Mouse (Mus musculus) ES-Bruce4 (cell line): ENCODE data around the gene Tnfsf13b. TPM values are rescaled to one million over a fixed set of nuclear protein-coding genes. Genes with fewer than 3 reads are reported as not detected.

Experiments used
- H3K27ac ChIP-seq: 2 replicates; pipeline ENCODE4 v1.5.1; 2012; ENCODE audit warnings: low read length, inconsistent platforms; ENCODE audit not compliant: insufficient read depth
- H3K27me3 ChIP-seq: 2 replicates; pipeline ENCODE4 v1.6.1; 2012; ENCODE audit warnings: mild to moderate bottlenecking, low read length, inconsistent platforms; ENCODE audit not compliant: control insufficient read depth, poor library complexity, insufficient read depth, severe bottlenecking
- H3K36me3 ChIP-seq: 2 replicates; pipeline ENCODE4 v1.6.1; 2012; ENCODE audit warnings: inconsistent platforms, mild to moderate bottlenecking, low read length, moderate library complexity; ENCODE audit not compliant: control insufficient read depth, poor library complexity, insufficient read depth, severe bottlenecking
- H3K4me1 ChIP-seq: one replicate; pipeline ENCODE4 v1.8.1; 2011; ENCODE audit warnings: low read length; ENCODE audit not compliant: control insufficient read depth, insufficient read depth
- H3K4me3 ChIP-seq: 2 replicates; pipeline ENCODE4 v1.5.1; 2011; ENCODE audit warnings: low read depth, mild to moderate bottlenecking, low read length
- H3K9ac ChIP-seq: 2 replicates; pipeline ENCODE4 v1.6.1; 2012; ENCODE audit warnings: low read depth, mild to moderate bottlenecking, inconsistent platforms; ENCODE audit not compliant: poor library complexity, severe bottlenecking
- H3K9me3 ChIP-seq: replicated peaks from 2 replicates; pipeline ENCODE4 v1.6.1; 2012; ENCODE audit warnings: mild to moderate bottlenecking, low read length, inconsistent platforms; ENCODE audit not compliant: control insufficient read depth, poor library complexity, insufficient read depth, severe bottlenecking
- CTCF ChIP-seq: IDR thresholded peaks from one replicate; pipeline ENCODE4 v1.8.1; 2011; ENCODE audit warnings: low read depth, low read length
- EP300 ChIP-seq: IDR thresholded peaks from 2 replicates; pipeline ENCODE4 v1.6.1; 2011; ENCODE audit warnings: low read depth, low read length; ENCODE audit not compliant: insufficient read depth
- POLR2A ChIP-seq: IDR thresholded peaks from one replicate; pipeline ENCODE4 v1.8.1; 2011; ENCODE audit warnings: low read length; ENCODE audit not compliant: insufficient read depth
- polyA plus RNA-seq: library from polyadenylated mRNA; stranded (reverse); fragments of >200 nt; gene quantifications from 2 replicates; pipeline ENCODE4 v1.2.4, GENCODE M21; 2011; ENCODE audit warnings: low read depth; ENCODE audit not compliant: missing spikeins, insufficient read depth, insufficient read length

Tnfsf13b gene
- polyA plus RNA-seq, 1 experiment: 0.37 TPM

DNA sequence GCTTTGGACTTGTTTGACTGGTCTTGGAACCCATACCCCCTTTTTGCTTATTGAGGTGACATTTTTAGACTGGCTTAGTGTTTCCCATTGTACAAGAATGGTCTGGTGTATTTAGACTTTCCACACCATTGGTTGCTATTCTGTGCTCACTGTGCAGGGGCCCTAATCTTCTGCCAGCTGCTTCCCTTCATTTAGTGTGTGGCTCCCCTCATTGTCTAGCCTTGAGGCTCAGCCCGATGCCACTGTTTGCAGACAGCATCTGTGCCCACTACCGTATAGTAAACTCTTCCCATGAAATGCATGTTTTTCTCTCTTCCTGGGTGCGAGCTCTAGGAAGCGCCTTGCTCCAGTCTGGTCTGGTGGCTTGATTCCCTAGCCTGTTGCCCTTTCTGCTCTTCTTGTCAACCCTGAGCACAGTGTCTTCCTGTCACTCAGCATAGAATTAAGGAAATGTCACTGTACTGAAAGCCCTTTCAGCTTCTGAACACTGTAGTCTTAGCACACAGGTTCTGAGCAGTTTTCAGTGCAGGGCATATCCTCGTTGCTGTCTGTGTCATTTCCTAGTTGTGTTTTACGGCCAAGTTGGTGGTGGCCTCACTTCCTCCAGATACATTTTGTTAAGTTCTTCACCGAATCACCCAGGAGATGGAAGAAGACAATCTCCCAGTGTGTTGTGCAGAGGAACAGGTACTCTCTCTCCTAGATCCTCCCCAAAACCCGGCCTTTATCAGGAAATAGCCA, 24.2 kb downstream of the Tnfsf13b start:
- Histone ChIP-seq H3K27me3 (no peaks in the 10 kb centered on the region), H3K9me3 (no peaks in the 10 kb centered on the region), H3K27ac (no peak overlapping the region), H3K9ac (no peak overlapping the region), H3K4me1 (no peaks in the 10 kb centered on the region), H3K4me3 (no peak overlapping the region), H3K36me3 (no peaks in the 10 kb centered on the region)
- TF ChIP-seq EP300: no peak
- no peak for TF ChIP-seq POLR2A
- no peak for TF ChIP-seq CTCF

DNA sequence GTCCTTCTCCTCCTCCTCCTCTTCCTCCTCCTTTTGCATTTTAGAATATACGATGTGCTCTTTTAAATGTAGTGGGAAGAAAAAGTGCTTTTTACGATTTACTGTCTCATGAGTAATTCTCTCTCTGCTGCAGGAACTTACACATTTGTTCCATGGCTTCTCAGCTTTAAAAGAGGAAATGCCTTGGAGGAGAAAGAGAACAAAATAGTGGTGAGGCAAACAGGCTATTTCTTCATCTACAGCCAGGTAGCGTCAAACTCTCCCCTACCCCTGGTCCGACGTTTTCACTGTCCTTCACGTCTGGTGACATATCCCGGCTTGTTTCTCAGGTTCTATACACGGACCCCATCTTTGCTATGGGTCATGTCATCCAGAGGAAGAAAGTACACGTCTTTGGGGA, 24.9 kb downstream of the Tnfsf13b start:
- H3K4me3 ChIP-seq: no peak overlapping the region
- TF ChIP-seq POLR2A (no peak), EP300 (no peak), CTCF (no peak)
- no peak overlapping the region for H3K9ac ChIP-seq
- no peak overlapping the region for H3K27ac ChIP-seq
- H3K4me1 ChIP-seq: no peaks in the 10 kb centered on the region
- H3K27me3 ChIP-seq: no peaks in the 10 kb centered on the region
- no peaks in the 10 kb centered on the region for H3K36me3 ChIP-seq
- no peaks in the 10 kb centered on the region for H3K9me3 ChIP-seq

DNA sequence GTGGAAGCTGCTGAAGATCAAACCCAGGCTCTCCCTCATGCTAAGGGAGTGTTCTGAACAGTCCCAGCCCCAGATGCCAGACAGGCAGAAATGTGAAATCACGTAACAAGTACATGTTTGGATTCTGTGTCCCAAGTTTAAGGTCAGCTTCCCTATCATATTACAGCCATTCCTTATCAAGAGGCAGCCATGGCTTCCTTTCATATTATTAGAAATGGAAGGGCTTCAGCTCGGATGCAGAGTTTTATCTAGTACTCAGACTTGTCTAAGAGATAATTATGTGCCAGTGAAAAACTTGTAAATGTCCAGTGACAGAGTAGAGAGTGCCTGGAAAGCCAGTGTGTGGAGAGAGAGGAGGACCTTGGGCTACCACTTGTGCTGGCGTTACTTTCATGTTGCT, 34.6 kb downstream of the Tnfsf13b start:
- H3K27ac ChIP-seq: no peak overlapping the region
- H3K27me3 ChIP-seq: no peaks in the 10 kb centered on the region
- no peak for TF ChIP-seq EP300
- no peak for TF ChIP-seq CTCF
- TF ChIP-seq POLR2A: no peak
- no peak overlapping the region for H3K4me3 ChIP-seq
- no peaks in the 10 kb centered on the region for H3K36me3 ChIP-seq
- no peaks in the 10 kb centered on the region for H3K4me1 ChIP-seq
- no peak overlapping the region for H3K9ac ChIP-seq
- no peaks in the 10 kb centered on the region for H3K9me3 ChIP-seq

DNA sequence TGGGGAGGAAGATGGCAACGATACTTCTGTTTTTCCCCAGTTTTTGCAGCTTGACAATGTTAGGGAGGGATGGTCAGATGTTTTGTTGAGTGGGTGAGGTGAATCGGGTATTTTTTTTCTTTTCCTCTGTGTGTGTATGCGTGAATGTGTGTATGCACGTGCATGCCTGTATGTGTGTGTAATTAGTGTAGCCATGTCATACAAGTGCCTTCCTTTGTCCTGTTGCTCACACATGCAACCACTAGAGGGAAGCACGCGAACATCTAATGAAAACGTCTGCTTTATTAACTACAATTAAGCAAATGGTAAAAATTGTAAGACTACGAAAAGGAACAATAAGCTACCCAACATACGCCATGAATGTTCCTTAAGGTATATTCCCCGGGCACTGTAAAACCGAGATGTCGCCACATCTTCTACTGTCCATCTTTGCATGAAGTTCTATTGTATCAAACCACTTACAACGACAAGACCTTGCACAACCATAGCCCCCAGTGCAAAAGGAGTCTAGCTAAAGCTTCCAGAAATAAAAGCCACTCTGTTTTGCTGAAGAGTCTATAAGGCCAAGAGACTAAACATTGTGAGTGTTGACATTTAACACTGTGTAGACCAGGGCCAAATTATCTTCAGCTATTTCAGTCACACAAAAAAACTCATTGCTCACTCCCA, 37.7 kb downstream of the Tnfsf13b start:
- Histone ChIP-seq H3K27ac (no peak overlapping the region), H3K9me3 (no peaks in the 10 kb centered on the region), H3K4me1 (no peaks in the 10 kb centered on the region), H3K9ac (no peak overlapping the region), H3K36me3 (no peaks in the 10 kb centered on the region), H3K4me3 (no peak overlapping the region), H3K27me3 (no peaks in the 10 kb centered on the region)
- TF ChIP-seq CTCF (no peak), EP300 (no peak), POLR2A (no peak)

DNA sequence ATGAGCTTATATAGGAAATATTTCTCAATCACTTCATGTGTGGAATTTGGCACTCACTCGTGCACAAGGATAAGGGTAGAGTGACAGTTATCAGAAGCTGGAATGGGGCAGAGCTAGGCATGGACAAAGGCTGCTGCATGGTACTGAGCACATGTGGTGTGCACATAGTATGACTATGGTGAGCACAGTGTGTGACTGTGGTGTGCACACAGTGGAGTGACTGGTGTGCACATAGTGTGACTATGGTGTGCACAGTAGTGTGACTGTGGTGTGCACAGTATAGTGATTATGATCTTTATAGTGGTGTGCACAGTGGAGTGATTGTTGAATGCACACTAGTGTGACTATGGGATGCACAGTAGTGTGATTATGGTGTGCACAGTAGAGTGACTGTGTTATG, 39.5 kb downstream of the Tnfsf13b start:
- H3K27me3 ChIP-seq: no peaks in the 10 kb centered on the region
- no peak overlapping the region for H3K9ac ChIP-seq
- no peak overlapping the region for H3K4me3 ChIP-seq
- no peaks in the 10 kb centered on the region for H3K9me3 ChIP-seq
- H3K27ac ChIP-seq: no peak overlapping the region
- no peaks in the 10 kb centered on the region for H3K36me3 ChIP-seq
- no peaks in the 10 kb centered on the region for H3K4me1 ChIP-seq
- TF ChIP-seq EP300: no peak
- TF ChIP-seq CTCF: no peak
- TF ChIP-seq POLR2A: no peak

DNA sequence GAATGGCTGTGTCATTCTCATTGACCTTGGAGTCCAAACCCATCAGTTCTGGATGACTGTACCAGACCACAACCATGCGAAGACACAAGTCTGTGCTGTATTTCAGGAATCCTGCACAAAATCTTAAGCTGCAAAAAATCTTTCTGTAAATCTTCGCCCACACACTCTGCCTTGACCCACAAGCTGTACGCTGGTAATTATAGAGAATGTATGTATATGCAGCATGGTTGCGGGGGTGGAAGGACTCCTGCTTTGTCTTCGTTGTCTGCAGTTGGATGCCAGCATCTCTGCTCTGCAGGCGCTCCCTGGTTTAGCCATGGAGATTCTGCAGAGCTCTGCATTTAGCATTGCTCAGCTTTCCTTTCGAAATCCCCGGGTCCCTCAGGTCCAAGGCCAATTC, 42.9 kb downstream of the Tnfsf13b start:
- Histone ChIP-seq H3K27ac (no peak overlapping the region), H3K4me3 (no peak overlapping the region), H3K27me3 (no peaks in the 10 kb centered on the region), H3K9me3 (no peaks in the 10 kb centered on the region), H3K36me3 (no peaks in the 10 kb centered on the region), H3K4me1 (no peaks in the 10 kb centered on the region), H3K9ac (no peak overlapping the region)
- TF ChIP-seq POLR2A (no peak), EP300 (no peak), CTCF (no peak)
